Mouse (Mus musculus): ENCODE results near the gene H2-Q6.
"Not testable (repeated sequence)": the region's sequence is repeated elsewhere in the genome, so short reads cannot be mapped to it uniquely, and the experiment has no call there.

GRCm38 (mm10) chr17:35420206-35420810 is 4.3 kb upstream of the H2-Q6 start:
- TF ChIP-seq USF1 (IDR thresholded peaks at IDR 0.05; ENCODE audit: low read depth); CTCF (IDR thresholded peaks at IDR 0.05; ENCODE audit: control insufficient read depth, insufficient read depth, insufficient read length); MAX (IDR thresholded peaks at IDR 0.05); CEBPB (IDR thresholded peaks at IDR 0.05; ENCODE audit: low read depth); FOSL1 (IDR thresholded peaks at IDR 0.05; ENCODE audit: insufficient read depth, low read length, poor library complexity, severe bottlenecking): not testable (repeated sequence)

Data from C2C12 (cell line).